Mouse (Mus musculus): ENCODE results near the gene Gm26965. TPM values are rescaled to one million over a fixed set of nuclear protein-coding genes. Genes with fewer than 3 reads are reported as not detected.

Gm26965 gene
- polyA plus RNA-seq (2015; fragmentation: Nextera tagmentation; extraction: Ambion mirVana), result not detected in 2 replicates

GRCm38 (mm10) chr13:67525753-67526410 lies at the start of gene Gm26965, which contains the start of gene Zfp87:
TSS of gene Gm26965 (minus strand) at chr13:67526151.
TSS of gene Zfp87 (minus strand) at chr13:67526177.
- Histone ChIP-seq H3K36me3 (peaks cover 1% of the 10 kb centered on the region; the same call in 1 of the 2 replicates), H3K9ac (peak within 1 kb of the TSS; percentile 77), H3K27ac (peak within 1 kb of the TSS; percentile 62), H3K4me1 (peaks cover 13% of the 10 kb centered on the region), H3K4me2 (peak within 1 kb of the TSS; percentile 74), H3K27me3 (no peaks in the 10 kb centered on the region), H3K4me3 (peak within 1 kb of the TSS; percentile 90), H3K9me3 (no peaks in the 10 kb centered on the region)
- WGBS, result 1% methylated on average over 27 of the region's 27 CpGs
- ATAC-seq (ENCODE audit: borderline replicate concordance, extremely low read depth, low FRiP score, low TSS enrichment), result peak; percentile 99

DNA sequence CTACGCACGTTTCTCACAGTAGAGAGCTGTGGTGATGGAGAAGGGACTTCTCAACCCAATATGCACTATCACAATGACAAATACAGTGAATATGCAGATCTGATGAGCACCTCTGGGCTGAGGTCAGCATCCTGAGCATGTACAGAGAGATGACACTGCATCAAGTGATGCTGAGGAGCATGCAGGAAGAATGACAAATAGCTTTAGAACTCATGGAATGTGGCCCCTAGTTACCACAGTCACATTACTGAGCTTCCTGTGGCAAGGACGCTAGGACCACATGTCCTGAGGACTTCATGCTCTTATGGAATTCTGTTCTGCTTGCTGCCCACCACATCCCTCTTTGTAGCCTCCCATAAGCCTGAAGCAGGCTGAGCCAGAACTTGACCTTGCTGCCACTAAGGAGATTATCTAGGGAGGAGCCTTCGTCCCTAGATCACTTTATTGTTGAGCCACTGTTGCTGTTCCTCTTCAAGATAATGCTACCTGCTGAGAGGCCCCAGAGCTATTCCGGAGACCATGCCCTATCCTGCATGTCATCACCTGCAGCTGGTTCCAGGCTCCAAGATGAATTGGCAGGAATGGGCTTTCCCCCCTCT lies 46.7 kb upstream of the Gm26965 start:
- Histone ChIP-seq H3K4me1 (no peaks in the 10 kb centered on the region), H3K4me3 (no peak overlapping the region), H3K9me3 (no peaks in the 10 kb centered on the region), H3K27ac (no peak overlapping the region), H3K36me3 (no peaks in the 10 kb centered on the region), H3K9ac (no peak overlapping the region), H3K4me2 (no peak overlapping the region), H3K27me3 (no peaks in the 10 kb centered on the region)
- 65% methylated on average over 5 of the region's 5 CpGs for WGBS
- no peak for ATAC-seq (ENCODE audit: borderline replicate concordance, extremely low read depth, low FRiP score, low TSS enrichment)

- no peak for ATAC-seq (ENCODE audit: borderline replicate concordance, extremely low read depth, low FRiP score, low TSS enrichment)
- no peaks in the 10 kb centered on the region for H3K9me3 ChIP-seq
- peaks cover 12% of the 10 kb centered on the region for H3K4me1 ChIP-seq
- peak within 1 kb of the TSS; percentile 95 for H3K27ac ChIP-seq
- no peaks in the 10 kb centered on the region for H3K36me3 ChIP-seq
- H3K4me2 ChIP-seq, result peak within 1 kb of the TSS; percentile 73
- no peaks in the 10 kb centered on the region for H3K27me3 ChIP-seq
- peak within 1 kb of the TSS; percentile 91 for H3K9ac ChIP-seq
- 64% methylated on average over 4 of the region's 4 CpGs for WGBS
- H3K4me3 ChIP-seq, result peak within 1 kb of the TSS; percentile 93
Measured at GRCm38 (mm10) chr13:67553730-67554129, 27.8 kb upstream of the Gm26965 start, which contains the start of gene Zfp748. TSS of gene Zfp748 (minus strand) at chr13:67553830.

DNA sequence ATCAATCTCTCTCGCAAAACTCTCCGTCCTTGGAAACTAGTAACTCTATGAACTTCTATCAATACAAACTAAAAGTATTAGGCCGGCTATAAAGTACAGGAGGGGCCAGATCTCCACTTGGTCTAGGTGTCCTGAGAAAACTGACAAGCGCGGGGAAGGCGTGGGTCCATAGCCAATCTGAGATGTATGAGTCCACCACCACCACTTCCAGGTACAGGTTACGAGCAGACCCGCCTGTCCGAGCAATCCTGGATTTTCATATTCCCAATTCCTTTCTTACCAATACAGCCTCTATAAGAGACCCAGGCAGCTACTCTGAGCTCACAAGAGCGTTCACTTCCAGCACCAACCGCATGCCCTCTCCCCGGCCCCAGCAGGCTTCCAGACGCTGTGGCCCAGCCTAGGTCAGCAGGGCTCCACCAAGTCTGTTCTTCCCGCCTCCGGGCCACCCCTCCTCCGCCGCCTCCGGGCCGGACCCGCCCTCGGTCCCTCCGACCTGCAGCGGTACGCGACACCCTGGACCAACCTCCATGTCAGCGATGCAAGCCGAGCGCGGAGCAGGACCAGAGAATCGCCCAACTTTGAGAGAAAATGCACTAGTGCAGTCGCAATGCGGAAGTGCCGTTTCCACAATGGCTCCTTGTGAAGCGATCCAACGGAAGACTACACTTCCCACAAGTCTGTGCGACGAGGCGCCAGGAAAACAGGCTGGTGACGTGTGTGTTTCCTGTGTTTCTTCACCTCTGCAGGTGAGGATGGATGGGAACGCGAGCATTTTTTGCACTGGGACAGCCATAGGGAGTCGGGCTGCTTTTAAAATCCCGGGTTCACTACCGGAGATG lies 26.8 kb upstream of the Gm26965 start:
- no peaks in the 10 kb centered on the region for H3K27me3 ChIP-seq
- peaks cover 12% of the 10 kb centered on the region for H3K4me1 ChIP-seq
- H3K9ac ChIP-seq, result peak overlapping the region; percentile 91
- no peaks in the 10 kb centered on the region for H3K9me3 ChIP-seq
- peak; percentile 96 for ATAC-seq (ENCODE audit: borderline replicate concordance, extremely low read depth, low FRiP score, low TSS enrichment)
- H3K36me3 ChIP-seq, result no peaks in the 10 kb centered on the region
- peak overlapping the region; percentile 73 for H3K4me2 ChIP-seq
- H3K27ac ChIP-seq, result peak overlapping the region; percentile 95
- under 1% methylated on average over 44 of the region's 44 CpGs for WGBS
- peak overlapping the region; percentile 93 for H3K4me3 ChIP-seq

GRCm38 (mm10) chr13:67545941-67546340 lies 20.0 kb upstream of the Gm26965 start:
- Histone ChIP-seq H3K9me3 (no peaks in the 10 kb centered on the region), H3K27me3 (no peaks in the 10 kb centered on the region), H3K4me2 (no peak overlapping the region), H3K9ac (no peak overlapping the region), H3K4me3 (no peak overlapping the region), H3K27ac (no peak overlapping the region), H3K36me3 (peaks cover 41% of the 10 kb centered on the region), H3K4me1 (no peaks in the 10 kb centered on the region)
- no peak for ATAC-seq (ENCODE audit: borderline replicate concordance, extremely low read depth, low FRiP score, low TSS enrichment)
- 91% methylated on average over 1 of the region's 1 CpGs for WGBS

DNA sequence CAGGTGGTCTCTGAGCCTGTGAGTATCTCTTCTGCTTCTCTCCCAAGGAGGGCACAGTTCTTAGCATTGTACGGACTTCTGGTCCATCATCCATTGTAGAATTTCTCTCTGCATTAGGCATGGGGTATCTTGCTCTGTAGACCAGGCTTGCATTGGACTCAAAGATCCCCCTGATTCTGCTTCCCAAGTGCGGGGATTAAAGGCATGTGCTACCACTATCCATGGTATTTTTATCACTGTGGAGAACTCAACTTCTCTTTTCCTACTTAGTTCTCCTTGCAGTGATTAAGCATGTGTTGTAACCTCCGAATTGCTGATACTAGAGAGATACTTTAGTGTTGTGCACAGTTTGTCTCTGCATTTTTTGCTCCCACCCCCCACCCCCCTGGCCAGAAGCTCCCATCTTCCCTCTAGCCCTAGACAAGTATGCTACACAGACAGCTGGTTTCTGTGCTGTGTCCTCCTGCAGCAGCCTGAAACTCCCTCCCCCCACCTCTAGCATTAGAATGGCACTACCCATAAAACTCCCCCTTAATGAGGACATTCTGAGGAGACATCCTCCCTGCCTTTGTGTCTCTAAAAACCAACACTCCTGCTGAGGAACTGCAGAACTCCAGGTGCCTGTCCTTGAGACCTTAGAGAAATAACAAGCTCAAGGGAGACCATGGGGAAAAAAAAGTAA lies 1.2 kb upstream of the Gm26965 start:
- H3K4me2 ChIP-seq, result no peak overlapping the region
- H3K4me1 ChIP-seq, result peaks cover 13% of the 10 kb centered on the region
- no peaks in the 10 kb centered on the region for H3K36me3 ChIP-seq
- ATAC-seq (ENCODE audit: borderline replicate concordance, extremely low read depth, low FRiP score, low TSS enrichment), result no peak
- 68% methylated on average over 3 of the region's 3 CpGs for WGBS
- H3K4me3 ChIP-seq, result no peak overlapping the region
- H3K9me3 ChIP-seq, result no peaks in the 10 kb centered on the region
- no peaks in the 10 kb centered on the region for H3K27me3 ChIP-seq
- H3K27ac ChIP-seq, result no peak overlapping the region
- H3K9ac ChIP-seq, result no peak overlapping the region

GRCm38 (mm10) chr13:67500908-67501307 lies 25.0 kb downstream of the Gm26965 start:
- H3K27ac ChIP-seq, result no peak overlapping the region
- H3K36me3 ChIP-seq, result no peaks in the 10 kb centered on the region
- H3K9ac ChIP-seq, result no peak overlapping the region
- H3K4me1 ChIP-seq, result peaks cover 8% of the 10 kb centered on the region
- WGBS, result 75% methylated on average over 1 of the region's 1 CpGs
- no peaks in the 10 kb centered on the region for H3K27me3 ChIP-seq
- no peak overlapping the region for H3K4me2 ChIP-seq
- H3K4me3 ChIP-seq, result 0 out of 2 replicates have a peak overlapping the region, but pooled peaks have one; percentile 81
- no peak for ATAC-seq (ENCODE audit: borderline replicate concordance, extremely low read depth, low FRiP score, low TSS enrichment)
- H3K9me3 ChIP-seq, result no peaks in the 10 kb centered on the region

DNA sequence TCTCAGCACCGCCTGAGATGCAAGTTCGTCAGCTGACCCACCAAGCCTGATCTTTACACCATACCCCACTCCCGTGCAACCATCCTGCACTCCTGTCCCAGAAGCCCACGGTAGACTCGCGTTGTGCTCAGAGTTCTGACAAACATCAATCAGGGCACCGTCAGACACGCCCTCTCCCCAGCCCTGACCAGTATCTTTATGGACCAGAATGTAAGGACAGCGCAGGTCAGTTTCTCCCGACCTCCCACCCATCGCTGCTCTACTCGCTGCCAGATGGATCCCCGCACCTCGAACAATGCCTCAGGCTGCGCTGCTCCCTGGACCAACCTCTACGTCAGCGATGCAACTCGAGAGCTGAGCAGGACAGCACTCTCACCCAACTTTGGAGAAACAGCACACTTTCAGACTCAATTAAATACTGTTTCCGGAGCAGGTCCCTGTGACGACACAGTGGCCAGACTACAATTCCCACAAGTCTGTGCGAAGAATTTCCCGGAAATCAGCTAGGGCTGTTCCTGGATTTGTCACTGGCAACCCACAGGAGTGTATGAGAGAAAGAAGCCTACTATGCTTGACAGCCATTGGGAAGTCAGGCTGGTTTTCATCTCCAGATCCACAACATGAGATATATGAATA lies 25.7 kb downstream of the Gm26965 start, which contains the start of gene Zfp58:
Gene Zfp58 (minus strand): TSS at position 472 of the 636 bp plus-strand sequence.
- H3K27me3 ChIP-seq, result no peaks in the 10 kb centered on the region
- peak within 1 kb of the TSS; percentile 81 for H3K4me3 ChIP-seq
- peak within 1 kb of the TSS; percentile 41; the same call in 1 of the 2 replicates for H3K27ac ChIP-seq
- H3K36me3 ChIP-seq, result peaks cover 2% of the 10 kb centered on the region; the same call in 1 of the 2 replicates
- H3K9me3 ChIP-seq, result no peaks in the 10 kb centered on the region
- H3K9ac ChIP-seq, result peak within 1 kb of the TSS; percentile 67
- peak within 1 kb of the TSS; percentile 74 for H3K4me2 ChIP-seq
- ATAC-seq (ENCODE audit: borderline replicate concordance, extremely low read depth, low FRiP score, low TSS enrichment), result peak; percentile 95
- peaks cover 8% of the 10 kb centered on the region for H3K4me1 ChIP-seq
- WGBS, result under 1% methylated on average over 22 of the region's 22 CpGs

- Histone ChIP-seq H3K9me3 (peaks cover 9% of the 10 kb centered on the region; the same call in 1 of the 2 replicates), H3K9ac (no peak overlapping the region), H3K27me3 (no peaks in the 10 kb centered on the region), H3K4me1 (peaks cover 8% of the 10 kb centered on the region), H3K4me2 (no peak overlapping the region), H3K27ac (no peak overlapping the region), H3K36me3 (peaks cover 44% of the 10 kb centered on the region), H3K4me3 (no peak overlapping the region)
- no peak for ATAC-seq (ENCODE audit: borderline replicate concordance, extremely low read depth, low FRiP score, low TSS enrichment)
- WGBS, result 95% methylated on average over 1 of the region's 1 CpGs
Measured at GRCm38 (mm10) chr13:67495631-67496030, 30.3 kb downstream of the Gm26965 start.

DNA sequence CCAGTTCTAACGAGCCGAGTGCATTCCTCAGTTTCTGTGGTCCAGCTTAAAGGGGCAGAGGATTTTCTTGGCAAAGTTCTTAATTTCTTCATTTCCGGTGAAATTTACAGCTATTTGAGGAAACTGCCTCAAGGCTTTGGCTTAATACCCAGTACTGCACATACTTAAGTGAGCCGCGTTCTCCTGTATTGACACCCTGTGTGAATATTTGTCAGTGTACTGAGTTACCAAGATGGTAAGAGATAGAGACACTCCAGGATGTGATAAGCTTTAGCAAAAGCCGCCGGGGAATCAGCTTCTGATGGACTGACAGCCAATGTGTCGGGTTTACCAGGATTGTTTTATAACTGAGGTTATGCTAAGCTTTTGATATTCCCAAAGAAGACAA lies 41.5 kb downstream of the Gm26965 start:
- 0 out of 2 replicates have a peak, but pooled peaks cover 10% of the 10 kb centered on the region for H3K36me3 ChIP-seq
- H3K27ac ChIP-seq, result peak overlapping the region; percentile 60; the same call in 1 of the 2 replicates
- H3K4me2 ChIP-seq, result peak overlapping the region; percentile 74
- no peaks in the 10 kb centered on the region for H3K27me3 ChIP-seq
- H3K4me1 ChIP-seq, result 0 out of 2 replicates have a peak, but pooled peaks cover 4% of the 10 kb centered on the region
- H3K9ac ChIP-seq, result peak overlapping the region; percentile 64
- peak; percentile 51; the same call in 1 of the 2 replicates for ATAC-seq (ENCODE audit: borderline replicate concordance, extremely low read depth, low FRiP score, low TSS enrichment)
- H3K9me3 ChIP-seq, result no peaks in the 10 kb centered on the region
- WGBS, result 30% methylated on average over 8 of the region's 8 CpGs
- H3K4me3 ChIP-seq, result peak overlapping the region; percentile 69
